1 mouse cellular context compared by ENCODE assay signal in the genomic region with DNA sequence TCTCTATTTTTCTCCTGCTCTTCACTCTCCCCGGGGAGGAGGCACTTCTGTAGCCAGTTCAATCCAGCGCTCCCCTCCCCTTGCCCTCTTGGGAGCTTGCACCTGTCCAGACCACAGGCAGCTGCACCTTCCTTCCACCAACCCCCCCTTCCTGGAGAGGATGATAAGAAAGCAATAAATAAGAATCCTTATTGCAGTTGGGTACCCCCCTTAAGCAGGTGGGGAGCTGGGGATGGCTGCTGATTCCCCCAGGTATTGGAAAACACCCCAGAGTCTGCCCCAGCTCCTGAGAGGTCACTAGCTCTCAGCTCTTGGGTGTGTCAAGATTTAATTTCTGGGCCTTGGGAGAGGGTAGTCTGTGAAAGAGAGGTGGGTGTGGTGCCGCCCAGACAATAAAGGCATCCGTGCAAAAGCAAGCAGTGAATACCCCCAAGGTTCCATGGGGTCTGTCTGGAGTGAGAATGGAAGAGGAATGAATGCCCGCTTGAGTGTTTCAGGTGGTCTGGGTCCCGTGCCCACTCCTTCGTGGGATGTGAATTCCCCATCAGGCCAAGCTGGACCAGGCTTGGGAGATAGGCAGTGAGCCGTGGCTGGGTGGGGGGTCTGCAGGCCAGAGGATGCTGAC.
TF ChIP-seq lines count a peak whose summit lies in the region.

No protein-coding gene starts in this region.

TF ChIP-seq in CH12.LX, 34 proteins besides CTCF, POLR2A, EP300 and RAD21 (continued from another document):
- TF ChIP-seq BHLHE40 (IDR thresholded peaks at IDR 0.05; ENCODE audit: low read depth, low read length) (peak; percentile 5; the same call in 1 of the 2 replicates), POLR2AphosphoS2 (IDR thresholded peaks at IDR 0.05; ENCODE audit: low read depth, low read length) (no peak), CHD1 (IDR thresholded peaks at IDR 0.05; ENCODE audit: low read depth, low read length) (no peak), UBTF (IDR thresholded peaks at IDR 0.05; ENCODE audit: low read depth, low read length) (no peak), CHD2 (IDR thresholded peaks at IDR 0.05; ENCODE audit: low read length) (0 out of 2 replicates have a peak, but pooled peaks have one; percentile 26), JUN (IDR thresholded peaks at IDR 0.05; ENCODE audit: insufficient read depth, low read depth, low read length) (no peak), JUND (conservative IDR thresholded peaks at IDR 0.05; ENCODE audit: low read depth, low read length) (no peak), RCOR1 (conservative IDR thresholded peaks at IDR 0.05; ENCODE audit: low read depth, low read length) (no peak), ZKSCAN1 (IDR thresholded peaks at IDR 0.05; ENCODE audit: borderline replicate concordance, low read depth, low read length) (no peak), ETS1 (conservative IDR thresholded peaks at IDR 0.05; ENCODE audit: low read depth, low read length) (peak; percentile 50), TCF12 (IDR thresholded peaks at IDR 0.05; ENCODE audit: low read depth, low read length) (peak; percentile 75), TBP (conservative IDR thresholded peaks at IDR 0.05; ENCODE audit: low read depth, low read length) (no peak)
